Mouse (Mus musculus) bone marrow, adult 2 months (tissue): Measurements from ENCODE around the gene Arl14ep. TPM values are rescaled to one million over a fixed set of nuclear protein-coding genes. Genes with fewer than 3 reads are reported as not detected.

Source experiments
- H3K27ac ChIP-seq: fragments of 200-500 bp; 2 replicates; pipeline ENCODE4 v1.5.1; 2012; ENCODE audit warnings: low read depth, mild to moderate bottlenecking, control low read depth, inconsistent platforms, low read length; ENCODE audit not compliant: control insufficient read depth, poor library complexity, insufficient read depth
- H3K4me1 ChIP-seq: fragments of 200-500 bp; 2 replicates; pipeline ENCODE4 v1.6.1; 2011; ENCODE audit warnings: low read length; ENCODE audit not compliant: control insufficient read depth, insufficient read depth
- H3K4me3 ChIP-seq: fragments of 200-500 bp; replicated peaks from 2 replicates; pipeline ENCODE3; 2011; ENCODE audit warnings: mild to moderate bottlenecking, low read depth, low read length, control low read depth; ENCODE audit not compliant: control insufficient read depth
- CTCF ChIP-seq: fragments of 200-500 bp; IDR thresholded peaks from 2 replicates; pipeline ENCODE4 v1.5.1; 2011; ENCODE audit warnings: low read length, control low read depth; ENCODE audit not compliant: control insufficient read depth, insufficient read depth
- POLR2A ChIP-seq: fragments of 200-500 bp; IDR thresholded peaks from 2 replicates; pipeline ENCODE4 v1.6.1; 2011; ENCODE audit warnings: low read depth, mild to moderate bottlenecking, control low read depth, low read length, borderline replicate concordance; ENCODE audit not compliant: control insufficient read depth
- WGBS: fragments of 180-500 bp; shearing (Covaris S2); methylation state at CpG from one replicate; pipeline ENCODE4 v1.1.7; 2018; 5-methylcytosine and 5-hydroxymethylcytosine counted together
- polyA plus RNA-seq: library from polyadenylated mRNA; stranded (reverse); fragments of >200 nt; gene quantifications from 2 replicates; pipeline ENCODE4 v1.2.4, GENCODE M21; 2011; ENCODE audit warnings: low replicate concordance; ENCODE audit not compliant: missing spikeins, insufficient read depth, insufficient read length

Gene Arl14ep
- polyA plus RNA-seq, 1 experiment: 16.4 TPM

GRCm38 (mm10) chr2:106961066-106961465 is 13.2 kb downstream of the Arl14ep start:
- no peak for TF ChIP-seq POLR2A
- TF ChIP-seq CTCF: no peak
- Histone ChIP-seq H3K4me3 (no peak overlapping the region), H3K4me1 (no peaks in the 10 kb centered on the region), H3K27ac (no peak overlapping the region)
- 89% methylated on average over 2 of the region's 2 CpGs for WGBS

GRCm38 (mm10) chr2:106960237-106960636 is 14.0 kb downstream of the Arl14ep start:
- no peak overlapping the region for H3K27ac ChIP-seq
- no peaks in the 10 kb centered on the region for H3K4me1 ChIP-seq
- 58% methylated on average over 7 of the region's 7 CpGs for WGBS
- no peak overlapping the region for H3K4me3 ChIP-seq
- TF ChIP-seq POLR2A (no peak), CTCF (0 out of 2 replicates have a peak, but pooled peaks have one; percentile 8)

- Histone ChIP-seq H3K4me1 (no peaks in the 10 kb centered on the region), H3K27ac (no peak overlapping the region), H3K4me3 (no peak overlapping the region)
- 82% methylated on average over 5 of the region's 5 CpGs for WGBS
- TF ChIP-seq POLR2A (no peak), CTCF (no peak)
These were observed 14.8 kb downstream of the Arl14ep start for GRCm38 (mm10) chr2:106959380-106959779.

GRCm38 (mm10) chr2:106958916-106959315 is 15.3 kb downstream of the Arl14ep start:
- no peak overlapping the region for H3K27ac ChIP-seq
- H3K4me3 ChIP-seq: no peak overlapping the region
- WGBS: 80% methylated on average over 6 of the region's 6 CpGs
- TF ChIP-seq CTCF (no peak), POLR2A (no peak)
- H3K4me1 ChIP-seq: no peaks in the 10 kb centered on the region

- no peaks in the 10 kb centered on the region for H3K4me1 ChIP-seq
- TF ChIP-seq POLR2A (no peak), CTCF (no peak)
- H3K4me3 ChIP-seq: no peak overlapping the region
- 52% methylated on average over 6 of the region's 6 CpGs for WGBS
- no peak overlapping the region for H3K27ac ChIP-seq
These were observed 18.1 kb downstream of the Arl14ep start for GRCm38 (mm10) chr2:106956146-106956545.

GRCm38 (mm10) chr2:106955621-106956020 is 18.6 kb downstream of the Arl14ep start:
- Histone ChIP-seq H3K4me3 (no peak overlapping the region), H3K27ac (no peak overlapping the region), H3K4me1 (no peaks in the 10 kb centered on the region)
- TF ChIP-seq POLR2A (no peak), CTCF (no peak)
- 10% methylated on average over 10 of the region's 10 CpGs for WGBS

GRCm38 (mm10) chr2:106954975-106955374 is 19.2 kb downstream of the Arl14ep start:
- TF ChIP-seq POLR2A (no peak), CTCF (no peak)
- no peak overlapping the region for H3K27ac ChIP-seq
- H3K4me1 ChIP-seq: no peaks in the 10 kb centered on the region
- no peak overlapping the region for H3K4me3 ChIP-seq
- 74% methylated on average over 6 of the region's 6 CpGs for WGBS

- TF ChIP-seq CTCF: no peak
- WGBS: 84% methylated on average over 1 of the region's 1 CpGs
These were observed 31.8 kb downstream of the Arl14ep start for GRCm38 (mm10) chr2:106942451-106942850.

GRCm38 (mm10) chr2:106935681-106936080 is 38.5 kb downstream of the Arl14ep start:
- no peak for TF ChIP-seq POLR2A
- TF ChIP-seq CTCF: no peak
- Histone ChIP-seq H3K4me1 (no peaks in the 10 kb centered on the region), H3K27ac (no peak overlapping the region), H3K4me3 (no peak overlapping the region)
- 52% methylated on average over 2 of the region's 2 CpGs for WGBS

More at GRCm38 (mm10) chr2:106942451-106942850, 31.8 kb downstream of the Arl14ep start:
- Histone ChIP-seq H3K27ac (no peak overlapping the region), H3K4me1 (no peaks in the 10 kb centered on the region), H3K4me3 (no peak overlapping the region)

GRCm38 (mm10) chr2:106929906-106930305 is 44.3 kb downstream of the Arl14ep start:
- no peaks in the 10 kb centered on the region for H3K4me1 ChIP-seq
- H3K4me3 ChIP-seq: no peak overlapping the region
- no peak overlapping the region for H3K27ac ChIP-seq
- TF ChIP-seq CTCF (no peak), POLR2A (no peak)
- 75% methylated on average over 3 of the region's 3 CpGs for WGBS

Other genes starting within 250 kb of the Arl14ep start
- gene Fshb, start 85.2 kb upstream of the Arl14ep start, polyA plus RNA-seq: not detected in 2 replicates